Mouse (Mus musculus) megakaryocyte, adult 5-6 weeks (primary cell): ENCODE data around the gene Rabgef1. TPM values are rescaled to one million over a fixed set of nuclear protein-coding genes. Genes with fewer than 3 reads are reported as not detected.

Source experiments
- ATAC-seq: 2 replicates; pipeline ENCODE4 v1.8.0; 2016; ENCODE audit warnings: mild to moderate bottlenecking, inconsistent platforms; ENCODE audit not compliant: poor library complexity, severe bottlenecking
- total RNA-seq, 2 experiments: library from RNA; stranded (forward) in 1 of 2; stranded (reverse) in 1 of 2; fragments of 153-499, 151-499 nt in 1 of 2; fragments of 221-1000, 200-1000 nt in 1 of 2; gene quantifications; 2 replicates each; pipeline versions ENCODE4 v1.2.3 to v1.2.4; 2015 to 2017

Rabgef1 gene
- total RNA-seq, 2 experiments from 2014 or later, result 16.8 to 19.9 TPM

DNA sequence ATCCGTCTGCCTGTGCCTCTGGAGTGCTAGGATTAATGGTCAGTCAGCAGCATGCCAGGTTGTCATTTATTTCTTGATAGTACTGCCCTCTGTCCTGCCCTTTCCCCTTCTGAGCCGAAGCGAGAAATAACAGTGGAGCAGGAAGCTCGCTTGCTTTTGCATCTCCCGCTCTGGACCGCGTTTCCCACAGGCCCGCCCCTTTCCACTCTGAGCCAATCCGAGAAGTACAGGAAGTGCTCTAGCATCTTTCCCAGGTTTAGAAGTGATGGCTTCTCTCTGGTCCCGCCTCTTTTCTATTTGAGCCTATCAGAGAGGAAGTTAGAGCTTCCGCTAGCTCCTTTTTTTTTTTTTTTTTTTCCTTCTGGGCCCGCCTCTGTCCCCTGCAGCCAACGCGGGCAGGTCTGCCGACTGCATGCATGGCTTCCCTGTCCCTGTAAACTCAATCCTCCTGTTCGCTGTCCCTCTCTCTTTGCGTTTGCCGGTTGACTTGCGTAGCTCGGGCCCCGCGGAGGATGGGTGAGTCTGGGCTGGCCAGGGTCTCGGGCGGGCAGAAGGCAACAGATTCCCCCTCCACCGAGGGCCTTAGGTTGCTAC is 85.2 kb downstream of the Rabgef1 start:
- ATAC-seq, result peak; percentile 82

DNA sequence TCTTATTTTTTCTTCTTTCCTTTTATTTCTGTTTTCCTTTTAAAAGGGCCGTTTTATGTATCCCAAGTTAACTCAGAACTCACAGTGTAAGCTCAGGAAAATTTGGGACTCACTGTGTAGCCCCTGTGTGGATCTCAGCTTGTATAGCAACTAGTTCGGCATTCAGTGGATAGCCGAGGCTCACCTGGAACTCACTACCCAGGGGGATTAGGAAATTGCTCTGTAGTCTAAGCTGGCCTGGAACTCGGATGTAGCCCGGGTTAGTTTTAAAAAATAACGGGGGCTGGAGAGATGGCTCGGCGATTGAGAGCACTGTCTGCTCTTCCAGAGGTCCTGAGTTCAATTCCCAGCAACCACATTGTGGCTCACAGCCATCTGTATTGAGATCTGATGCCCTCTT is 85.7 kb downstream of the Rabgef1 start:
- no peak for ATAC-seq

DNA sequence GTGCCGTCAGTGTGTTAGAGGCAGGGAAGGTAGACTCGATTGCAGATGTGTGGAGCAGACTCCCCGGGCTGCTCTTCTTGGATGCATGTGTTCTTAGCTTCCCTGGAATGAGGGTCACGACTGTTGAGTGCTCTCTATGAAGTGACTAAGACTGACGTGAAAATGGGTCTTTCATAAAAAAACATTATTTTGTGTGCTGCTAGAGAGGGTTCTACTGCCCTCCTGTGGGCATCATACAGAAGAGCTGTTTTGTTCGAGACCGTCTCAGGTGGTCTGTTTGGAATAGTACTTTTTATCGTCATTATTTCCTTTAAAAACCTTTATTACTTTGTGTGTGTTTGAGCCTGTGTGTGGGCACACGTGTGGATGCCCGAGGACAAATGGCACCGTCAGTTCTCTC is 91.9 kb downstream of the Rabgef1 start:
- no peak for ATAC-seq

Other genes with a start within 250 kb of the Rabgef1 start
- gene Vkorc1l1, start 229.8 kb upstream of the Rabgef1 start, total RNA-seq (2015), result 34.7 and 39.4 TPM in 2 replicates
- gene Vkorc1l1, start 229.8 kb upstream of the Rabgef1 start, total RNA-seq (2017), result 17.9 and 18.6 TPM in 2 replicates
- gene Gusb, start 168.7 kb upstream of the Rabgef1 start, total RNA-seq (2015), result 101 and 111 TPM in 2 replicates
- 63.9 and 70.8 TPM in 2 replicates for gene Gusb, start 168.7 kb upstream of the Rabgef1 start, total RNA-seq (2017)
- 20.2 and 29.5 TPM in 2 replicates for gene Asl, start 142.6 kb upstream of the Rabgef1 start, total RNA-seq (2015)
- gene Asl, start 142.6 kb upstream of the Rabgef1 start, total RNA-seq (2017), result 21.3 and 25.7 TPM in 2 replicates
- gene Crcp, start 142.5 kb upstream of the Rabgef1 start, total RNA-seq (2015), result 49.4 and 54.0 TPM in 2 replicates
- 48.3 and 53.8 TPM in 2 replicates for gene Crcp, start 142.5 kb upstream of the Rabgef1 start, total RNA-seq (2017)
- 14.9 and 18.5 TPM in 2 replicates for gene Tpst1, start 98.5 kb upstream of the Rabgef1 start, total RNA-seq (2015)
- 8.2 and 12.4 TPM in 2 replicates for gene Tpst1, start 98.5 kb upstream of the Rabgef1 start, total RNA-seq (2017)
- gene Kctd7, start 26.9 kb upstream of the Rabgef1 start, total RNA-seq (2015), result 1.0 and 1.4 TPM in 2 replicates
- 2.2 and 8.9 TPM in 2 replicates for gene Kctd7, start 26.9 kb upstream of the Rabgef1 start, total RNA-seq (2017)
- gene Tmem248, start 45.3 kb downstream of the Rabgef1 start, total RNA-seq (2015), result 33.7 and 36.5 TPM in 2 replicates
- gene Tmem248, start 45.3 kb downstream of the Rabgef1 start, total RNA-seq (2017), result 35.1 and 38.1 TPM in 2 replicates
- gene Sbds, start 83.7 kb downstream of the Rabgef1 start, total RNA-seq (2015), result 31.0 and 35.4 TPM in 2 replicates
- 58.1 and 62.2 TPM in 2 replicates for gene Sbds, start 83.7 kb downstream of the Rabgef1 start, total RNA-seq (2017)
- 10.1 and 11.1 TPM in 2 replicates for gene Tyw1, start 83.8 kb downstream of the Rabgef1 start, total RNA-seq (2015)
- 24.0 and 24.4 TPM in 2 replicates for gene Tyw1, start 83.8 kb downstream of the Rabgef1 start, total RNA-seq (2017)
- gene Caln1, start 197.7 kb downstream of the Rabgef1 start, total RNA-seq (2015), result not detected in 2 replicates
- gene Caln1, start 197.7 kb downstream of the Rabgef1 start, total RNA-seq (2017), result not detected in 2 replicates
- not detected in 2 replicates for gene A330070K13Rik, start 212.8 kb downstream of the Rabgef1 start, total RNA-seq (2015)
- not detected in 2 replicates for gene A330070K13Rik, start 212.8 kb downstream of the Rabgef1 start, total RNA-seq (2017)